Mouse (Mus musculus) hindbrain, embryonic 10.5 days (tissue): ENCODE measurements around the gene Ovol1. TPM values are rescaled to one million over a fixed set of nuclear protein-coding genes. Genes with fewer than 3 reads are reported as not detected.
A peak's percentile ranks its signal among the peaks of the same experiment; 100 is the strongest.

ENCODE experiments used
- DNase-seq: peaks from one replicate; pipeline ENCODE4 v3.0.0-alpha.2; 2017; ENCODE audit warnings: low spot score
- H3K27ac ChIP-seq: fragments of 300-500 bp; sonication (generic); 2 replicates; pipeline ENCODE4 v1.5.1; 2016; ENCODE audit warnings: mild to moderate bottlenecking, moderate library complexity
- H3K27me3 ChIP-seq: fragments of 300-500 bp; sonication (generic); 2 replicates; pipeline ENCODE4 v1.6.1; 2016; ENCODE audit warnings: mild to moderate bottlenecking; ENCODE audit not compliant: poor library complexity, insufficient read depth, severe bottlenecking
- H3K36me3 ChIP-seq: fragments of 300-500 bp; sonication (generic); 2 replicates; pipeline ENCODE4 v1.6.1; 2016; ENCODE audit warnings: mild to moderate bottlenecking, moderate library complexity
- H3K4me1 ChIP-seq: fragments of 300-500 bp; sonication (generic); replicated peaks from 2 replicates; pipeline ENCODE4 v1.6.1; 2016; ENCODE audit warnings: mild to moderate bottlenecking
- H3K4me3 ChIP-seq: fragments of 300-500 bp; sonication (generic); 2 replicates; pipeline ENCODE4 v1.5.1; 2016; ENCODE audit warnings: mild to moderate bottlenecking, moderate library complexity
- H3K9me3 ChIP-seq: fragments of 300-500 bp; sonication (generic); 2 replicates; pipeline ENCODE4 v1.6.1; 2016; ENCODE audit warnings: mild to moderate bottlenecking, moderate library complexity
- WGBS: fragments of 180-500 bp; shearing (Covaris S2); methylation state at CpG from one replicate; pipeline ENCODE4 v1.1.7; 2016; 5-methylcytosine and 5-hydroxymethylcytosine counted together
- polyA plus RNA-seq: library from polyadenylated mRNA; unstranded; fragments of >200 nt; fragmentation: Nextera tagmentation; extraction: Ambion mirVana; gene quantifications from 2 replicates; pipeline ENCODE4 v1.2.1, GENCODE M21; 2016

Ovol1 gene
- polyA plus RNA-seq, 1 experiment from 2014 or later = 0.77 TPM

DNA sequence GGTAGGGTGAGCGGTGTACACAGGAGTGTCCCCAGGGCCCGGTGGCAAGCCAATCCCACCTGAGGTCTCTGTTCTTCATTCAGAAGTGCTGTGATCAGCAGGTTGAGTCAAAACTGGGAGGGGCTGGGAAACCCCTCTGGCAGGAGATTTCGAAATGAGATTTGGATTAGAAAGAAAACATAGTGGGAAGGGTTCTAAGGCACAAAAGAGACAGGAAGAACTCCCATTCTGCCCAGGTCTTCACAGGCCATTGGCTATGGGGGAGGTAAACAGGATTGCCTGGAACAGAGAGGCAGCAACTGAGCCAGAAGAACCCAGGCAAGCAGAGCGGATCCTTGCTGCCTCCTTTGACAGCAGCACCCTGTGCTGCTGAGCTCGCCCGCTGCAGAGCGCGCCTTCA lies 21.7 kb downstream of the Ovol1 start:
- no peak overlapping the region for H3K4me3 ChIP-seq
- H3K9me3 ChIP-seq = no peaks in the 10 kb centered on the region
- H3K27me3 ChIP-seq = peaks cover 33% of the 10 kb centered on the region; the same call in 1 of the 2 replicates
- 67% methylated on average over 8 of the region's 8 CpGs for WGBS
- no peak overlapping the region for H3K27ac ChIP-seq
- DNase-seq = no peak
- no peaks in the 10 kb centered on the region for H3K4me1 ChIP-seq
- H3K36me3 ChIP-seq = no peaks in the 10 kb centered on the region

DNA sequence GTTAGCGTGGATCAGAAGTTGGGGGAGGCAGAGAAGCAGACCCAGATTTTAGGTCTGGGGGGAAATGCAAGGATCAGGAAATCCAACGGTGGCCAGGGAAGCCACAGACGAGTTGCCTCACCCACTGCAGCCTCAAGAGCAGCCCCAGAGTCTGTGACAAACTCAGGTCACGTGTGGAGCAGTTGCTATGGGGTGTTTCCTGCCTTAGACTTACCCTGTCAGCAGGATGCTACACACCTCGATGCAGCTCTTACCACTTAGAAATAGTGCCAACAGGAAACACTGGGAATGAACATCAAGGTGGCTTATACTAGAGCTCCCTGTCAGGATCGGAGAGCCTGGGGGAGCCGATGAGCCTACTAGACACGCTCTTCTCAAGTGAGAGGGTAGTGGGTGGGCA lies 27.9 kb downstream of the Ovol1 start:
- Histone ChIP-seq H3K9me3 (no peaks in the 10 kb centered on the region), H3K27ac (no peak overlapping the region), H3K4me3 (no peak overlapping the region), H3K27me3 (peaks cover 58% of the 10 kb centered on the region), H3K36me3 (no peaks in the 10 kb centered on the region), H3K4me1 (peaks cover 23% of the 10 kb centered on the region)
- WGBS = 75% methylated on average over 8 of the region's 8 CpGs
- DNase-seq = no peak

DNA sequence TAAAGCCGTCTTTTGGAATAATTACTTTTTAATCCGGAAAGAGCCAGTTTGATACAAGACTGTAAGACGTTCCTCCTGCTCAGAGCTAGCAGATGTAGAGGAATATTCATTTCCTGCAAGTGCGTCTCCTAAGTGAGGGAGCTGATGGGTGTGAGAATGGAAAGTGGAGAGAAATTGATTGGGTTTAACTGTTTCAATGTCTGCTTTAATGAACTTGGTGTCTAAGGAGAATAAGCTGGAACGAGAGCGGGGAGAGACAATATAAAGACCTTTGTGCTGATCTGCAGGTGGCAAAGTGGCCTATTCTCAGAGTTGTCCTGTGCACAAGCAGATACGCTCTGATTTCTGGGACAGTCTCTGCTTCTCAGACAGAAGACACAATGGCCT lies 30.3 kb downstream of the Ovol1 start:
- DNase-seq = peak; percentile 17
- no peak overlapping the region for H3K27ac ChIP-seq
- WGBS = 33% methylated on average over 7 of the region's 7 CpGs

DNA sequence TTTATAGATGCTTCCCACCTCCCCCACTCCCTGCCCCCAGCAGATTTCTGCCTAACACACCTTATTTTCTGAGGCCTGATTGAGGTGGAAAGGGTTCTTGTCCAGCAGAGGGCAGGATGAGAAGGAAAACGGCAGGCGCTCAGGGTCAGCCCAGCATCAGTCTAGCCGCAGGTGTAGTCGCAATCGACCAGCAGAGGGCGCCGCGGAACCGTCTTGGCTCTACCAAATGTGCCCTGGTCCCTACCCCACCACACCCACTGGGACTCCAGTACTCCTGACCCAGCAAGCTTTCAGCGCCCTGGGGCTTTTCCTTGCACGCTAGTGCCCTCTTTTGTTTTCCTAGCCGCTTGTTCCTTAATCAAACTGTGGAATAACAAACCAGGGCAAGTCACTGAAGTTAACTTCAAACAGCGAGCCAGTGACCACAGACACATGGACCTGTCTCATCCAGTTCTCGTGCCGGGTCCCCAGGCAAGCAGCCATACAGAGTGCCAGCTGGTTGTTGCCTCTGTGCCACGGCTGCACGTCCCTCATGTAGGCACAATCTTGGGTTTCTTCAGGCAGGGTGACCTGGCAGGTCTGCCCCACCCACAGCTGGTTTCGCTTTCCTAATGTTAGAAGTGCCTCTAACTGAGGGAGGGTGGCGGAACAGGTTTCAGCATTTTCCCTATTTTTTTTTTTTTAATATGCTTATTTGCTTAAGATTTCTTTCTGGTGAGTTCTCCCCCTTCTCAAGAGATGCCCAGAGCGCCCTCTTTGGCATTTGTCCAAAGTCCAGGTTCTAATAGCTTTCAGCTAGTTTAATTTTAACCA lies 30.9 kb downstream of the Ovol1 start:
- H3K4me1 ChIP-seq = peaks cover 28% of the 10 kb centered on the region
- no peaks in the 10 kb centered on the region for H3K9me3 ChIP-seq
- peak overlapping the region; percentile 47 for H3K27ac ChIP-seq
- DNase-seq = peak; percentile 95
- peak overlapping the region; percentile 32 for H3K4me3 ChIP-seq
- WGBS = 13% methylated on average over 20 of the region's 20 CpGs
- peaks cover 53% of the 10 kb centered on the region for H3K27me3 ChIP-seq
- no peaks in the 10 kb centered on the region for H3K36me3 ChIP-seq

More for the DNA sequence above, 30.3 kb downstream of the Ovol1 start:
- Histone ChIP-seq H3K4me1 (peaks cover 28% of the 10 kb centered on the region), H3K27me3 (peaks cover 53% of the 10 kb centered on the region), H3K9me3 (no peaks in the 10 kb centered on the region), H3K36me3 (no peaks in the 10 kb centered on the region), H3K4me3 (no peak overlapping the region)

DNA sequence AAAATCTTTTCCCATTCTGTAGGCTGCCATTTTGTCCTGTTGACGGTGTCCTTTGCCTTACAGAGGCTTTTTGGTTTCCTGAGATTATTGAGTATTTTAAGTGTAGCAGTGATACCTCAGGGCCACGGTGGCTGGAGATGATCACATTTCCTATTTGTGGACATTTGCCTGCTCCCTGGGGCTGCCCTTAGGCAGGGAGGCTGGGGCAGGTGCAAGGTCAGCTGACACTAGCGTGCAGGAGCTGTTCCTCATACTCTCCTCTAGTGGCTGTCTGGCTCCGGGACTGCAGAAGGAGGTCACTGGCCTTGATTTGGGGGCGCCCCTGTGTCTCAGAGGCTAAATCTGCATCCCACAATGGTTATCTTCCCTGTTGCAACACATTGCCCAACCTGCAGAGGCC lies 35.2 kb downstream of the Ovol1 start:
- Histone ChIP-seq H3K9me3 (no peaks in the 10 kb centered on the region), H3K27me3 (peaks cover 12% of the 10 kb centered on the region; the same call in 1 of the 2 replicates), H3K4me3 (no peak overlapping the region), H3K27ac (no peak overlapping the region), H3K36me3 (no peaks in the 10 kb centered on the region), H3K4me1 (peaks cover 18% of the 10 kb centered on the region)
- DNase-seq = no peak
- 70% methylated on average over 5 of the region's 5 CpGs for WGBS

DNA sequence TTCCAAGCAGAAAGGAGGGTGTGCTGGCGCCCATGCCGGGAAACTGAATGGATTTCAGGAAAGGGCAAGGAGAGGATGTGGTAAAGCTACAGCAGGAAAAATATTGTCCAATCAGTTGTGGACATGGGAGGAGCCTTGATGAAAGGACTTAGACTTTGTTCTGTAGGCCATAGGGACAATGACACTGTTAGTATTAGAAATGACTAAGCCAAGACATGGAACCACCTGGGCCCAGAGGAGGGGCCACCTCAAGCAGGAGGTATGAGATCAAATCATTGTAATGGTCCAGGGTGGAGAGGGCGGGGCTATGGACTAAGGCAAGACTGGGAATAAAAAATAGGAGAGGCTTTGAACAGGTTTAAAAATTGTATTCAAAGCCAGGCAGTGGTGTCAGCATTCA lies 41.7 kb downstream of the Ovol1 start:
- DNase-seq = no peak
- H3K4me3 ChIP-seq = no peak overlapping the region
- WGBS = 87% methylated on average over 3 of the region's 3 CpGs

DNA sequence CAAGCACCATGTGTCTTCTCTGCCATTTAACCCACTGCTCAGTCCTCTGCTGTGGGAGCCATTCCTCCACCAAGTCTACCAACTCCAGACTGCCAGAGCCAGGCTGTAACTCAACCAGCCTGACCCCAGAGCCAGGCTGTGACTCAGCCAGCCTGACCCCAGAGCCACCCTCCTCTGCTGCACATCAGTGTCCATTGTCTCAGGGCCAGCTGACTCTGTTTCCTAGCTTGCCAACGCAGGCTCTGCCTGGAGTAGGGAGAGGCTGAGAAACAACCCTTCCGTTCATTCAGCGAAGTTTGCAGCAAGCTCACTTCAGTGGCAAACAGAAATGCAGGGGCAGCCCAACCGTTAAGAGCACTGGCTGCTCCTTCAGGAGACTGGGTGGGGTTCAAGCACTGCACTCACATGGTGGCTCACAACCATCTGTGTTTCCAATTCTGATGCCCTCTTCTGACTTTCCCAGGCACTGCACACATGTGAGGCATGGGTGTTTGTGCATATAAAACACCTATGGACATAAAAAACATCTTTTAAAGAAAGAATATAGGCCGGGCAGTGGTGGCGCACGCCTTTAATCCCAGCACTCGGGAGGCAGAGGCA lies 43.4 kb downstream of the Ovol1 start:
- no peak overlapping the region for H3K27ac ChIP-seq
- no peaks in the 10 kb centered on the region for H3K36me3 ChIP-seq
- 77% methylated on average over 8 of the region's 8 CpGs for WGBS
- no peak for DNase-seq
- peaks cover 12% of the 10 kb centered on the region for H3K4me1 ChIP-seq
- no peaks in the 10 kb centered on the region for H3K27me3 ChIP-seq
- H3K4me3 ChIP-seq = no peak overlapping the region
- no peaks in the 10 kb centered on the region for H3K9me3 ChIP-seq

More for the DNA sequence above, 41.7 kb downstream of the Ovol1 start:
- H3K36me3 ChIP-seq = no peaks in the 10 kb centered on the region
- H3K27ac ChIP-seq = no peak overlapping the region
- no peaks in the 10 kb centered on the region for H3K27me3 ChIP-seq
- no peaks in the 10 kb centered on the region for H3K9me3 ChIP-seq
- H3K4me1 ChIP-seq = peaks cover 12% of the 10 kb centered on the region

DNA sequence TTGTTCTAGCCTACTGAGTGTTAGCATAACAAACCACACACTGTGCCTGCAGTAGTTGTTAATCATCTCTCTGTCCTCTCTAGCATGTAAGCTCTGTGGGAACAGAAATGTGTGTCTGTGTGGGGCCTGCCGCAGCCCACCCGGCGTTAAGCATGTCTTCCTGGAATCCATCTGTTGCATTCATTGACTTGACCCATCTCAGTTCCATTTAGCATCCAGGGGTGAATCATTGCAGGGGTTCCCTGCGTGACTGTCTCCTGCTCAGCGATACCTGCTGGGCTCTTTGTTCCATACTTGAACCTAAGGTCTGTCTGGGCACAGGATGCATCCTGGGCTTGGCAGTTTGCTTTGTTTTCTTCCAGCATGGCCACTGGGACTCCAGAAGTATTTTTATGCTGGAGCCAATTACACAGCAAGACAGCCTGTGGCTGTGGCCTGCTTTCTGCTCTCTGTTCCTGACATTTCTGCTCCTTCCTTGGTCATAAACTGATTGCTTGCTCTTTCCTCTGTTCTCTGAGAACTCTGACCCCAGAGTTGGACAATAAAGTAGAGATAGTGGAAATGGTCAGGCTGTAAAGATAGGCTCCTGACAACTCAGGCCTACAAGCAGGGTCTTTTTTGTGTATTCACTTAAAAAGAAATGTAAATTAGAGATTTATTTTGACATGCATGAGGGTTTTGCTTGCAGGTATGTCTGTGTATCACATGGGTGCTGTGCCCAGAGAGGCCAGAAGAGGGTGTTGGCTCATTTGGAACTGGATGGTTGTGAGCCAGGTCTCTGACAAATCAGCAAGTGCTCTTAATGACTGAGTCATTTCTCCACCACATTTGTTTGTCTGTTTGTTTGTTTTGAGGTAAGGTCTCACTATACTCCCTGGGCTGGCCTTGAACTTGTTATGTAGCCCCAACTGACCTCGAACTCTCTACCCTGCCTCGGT lies 44.3 kb downstream of the Ovol1 start:
- H3K27ac ChIP-seq = no peak overlapping the region; the same call in 1 of the 2 replicates
- H3K4me1 ChIP-seq = peaks cover 15% of the 10 kb centered on the region
- H3K27me3 ChIP-seq = no peaks in the 10 kb centered on the region
- H3K36me3 ChIP-seq = no peaks in the 10 kb centered on the region
- DNase-seq = no peak
- 77% methylated on average over 7 of the region's 7 CpGs for WGBS
- H3K9me3 ChIP-seq = no peaks in the 10 kb centered on the region
- H3K4me3 ChIP-seq = no peak overlapping the region

DNA sequence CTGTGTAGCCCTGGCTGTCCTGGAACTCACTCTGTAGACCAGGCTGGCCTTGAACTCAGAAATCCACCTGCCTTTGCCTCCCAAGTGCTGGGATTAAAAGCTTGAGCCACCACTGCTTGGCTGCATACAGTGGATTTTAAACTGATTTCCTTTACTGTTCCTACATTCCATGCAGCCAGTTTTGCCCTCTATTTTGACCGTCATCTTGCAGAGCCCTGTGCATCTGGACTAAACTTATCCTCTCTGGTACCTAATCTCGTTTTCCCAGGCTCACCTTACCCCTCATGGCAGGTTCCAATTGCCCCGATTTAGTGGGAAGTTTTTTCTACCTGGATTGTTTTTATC lies 47.5 kb downstream of the Ovol1 start:
- WGBS = 87% methylated on average over 3 of the region's 3 CpGs
- DNase-seq = no peak

DNA sequence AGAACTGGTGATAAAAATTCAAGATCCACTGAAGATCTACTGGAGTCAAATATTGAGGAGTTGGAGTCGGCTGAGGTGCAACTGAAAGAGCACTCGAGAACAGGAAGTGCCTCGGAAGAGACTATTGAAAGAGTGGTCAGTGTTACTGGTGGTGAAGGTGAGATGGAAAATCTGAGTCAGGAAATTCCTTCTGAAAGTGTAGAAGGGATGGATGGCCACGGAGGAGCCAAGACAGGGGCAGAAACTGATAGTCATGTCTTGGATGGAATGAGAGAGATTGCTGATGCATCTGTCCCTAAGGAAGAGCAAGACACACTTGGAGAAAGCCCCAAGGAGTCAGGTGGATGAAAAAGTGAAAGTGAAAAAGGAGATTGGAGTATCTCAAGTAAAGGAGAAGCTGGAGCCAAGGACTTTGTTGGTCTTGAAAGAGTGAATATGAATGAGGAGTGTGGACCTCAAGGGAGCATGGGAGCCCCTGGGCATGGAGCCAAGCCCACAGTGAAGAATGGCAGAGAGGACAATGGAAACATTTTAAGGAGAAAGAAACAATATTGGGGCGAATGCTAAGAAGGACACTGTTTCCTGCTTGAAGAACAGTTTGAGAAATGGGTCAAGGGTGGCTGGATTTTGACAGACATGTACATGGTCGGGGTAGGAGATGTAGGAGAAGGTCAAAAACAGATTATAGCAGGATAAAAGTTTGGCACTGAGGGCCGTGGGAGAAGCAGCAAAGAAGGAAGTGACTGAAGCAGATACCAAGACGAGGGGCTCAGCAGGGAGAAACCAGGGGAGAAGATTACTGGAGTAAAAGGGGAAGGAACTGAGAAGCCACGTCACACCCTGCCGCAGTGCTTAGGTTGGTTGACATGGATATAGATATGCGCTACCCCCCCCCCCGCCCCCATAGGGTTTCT lies 48.1 kb downstream of the Ovol1 start:
- DNase-seq = no peak
- H3K36me3 ChIP-seq = no peaks in the 10 kb centered on the region
- H3K27me3 ChIP-seq = no peaks in the 10 kb centered on the region
- H3K27ac ChIP-seq = no peak overlapping the region
- H3K4me1 ChIP-seq = peaks cover 34% of the 10 kb centered on the region
- peaks cover 3% of the 10 kb centered on the region; the same call in 1 of the 2 replicates for H3K9me3 ChIP-seq
- H3K4me3 ChIP-seq = no peak overlapping the region
- WGBS = 86% methylated on average over 12 of the region's 12 CpGs

More for the DNA sequence above, 47.5 kb downstream of the Ovol1 start:
- H3K4me3 ChIP-seq = no peak overlapping the region
- no peaks in the 10 kb centered on the region for H3K27me3 ChIP-seq
- H3K4me1 ChIP-seq = peaks cover 34% of the 10 kb centered on the region
- H3K27ac ChIP-seq = no peak overlapping the region
- no peaks in the 10 kb centered on the region for H3K36me3 ChIP-seq
- H3K9me3 ChIP-seq = peaks cover 3% of the 10 kb centered on the region; the same call in 1 of the 2 replicates

DNA sequence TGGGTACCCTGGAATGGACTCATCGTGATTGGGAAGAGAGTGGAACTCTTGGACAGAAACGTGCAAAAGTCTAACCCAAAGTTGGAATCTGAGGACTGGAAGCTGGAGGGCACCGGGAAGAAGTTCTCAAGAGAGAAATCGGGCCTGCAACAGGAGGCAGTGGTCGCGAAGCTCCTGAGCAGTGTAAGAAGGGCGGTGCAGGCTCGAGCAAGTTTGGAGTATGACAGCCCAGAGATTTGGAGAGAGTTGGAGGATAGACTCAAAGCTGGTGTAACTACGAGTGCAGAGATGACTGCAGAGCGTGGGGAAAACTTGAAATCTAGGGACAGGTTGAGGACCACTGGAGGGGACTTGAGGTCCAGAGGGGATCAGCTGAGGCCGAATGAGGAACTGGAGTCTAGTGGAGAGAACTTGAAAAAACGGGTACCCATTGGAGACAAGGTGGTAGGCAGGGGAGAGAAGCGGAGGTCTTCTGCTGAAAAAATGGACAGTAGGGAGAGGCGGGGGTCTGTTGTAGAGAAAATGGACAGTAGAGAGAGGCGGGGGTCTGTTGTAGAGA lies 49.3 kb downstream of the Ovol1 start:
- H3K27me3 ChIP-seq = no peaks in the 10 kb centered on the region
- WGBS = 55% methylated on average over 15 of the region's 15 CpGs
- peak overlapping the region; percentile 88 for H3K27ac ChIP-seq
- peaks cover 3% of the 10 kb centered on the region; the same call in 1 of the 2 replicates for H3K9me3 ChIP-seq
- H3K4me3 ChIP-seq = peak overlapping the region; percentile 62
- no peak for DNase-seq
- peaks cover 26% of the 10 kb centered on the region for H3K4me1 ChIP-seq
- no peaks in the 10 kb centered on the region for H3K36me3 ChIP-seq
